Mouse (Mus musculus): ENCODE results near the gene Taf9b.
"Not testable (repeated sequence)": the region's sequence is repeated elsewhere in the genome, so short reads cannot be mapped to it uniquely, and the experiment has no call there.

Gene Taf9b

DNA sequence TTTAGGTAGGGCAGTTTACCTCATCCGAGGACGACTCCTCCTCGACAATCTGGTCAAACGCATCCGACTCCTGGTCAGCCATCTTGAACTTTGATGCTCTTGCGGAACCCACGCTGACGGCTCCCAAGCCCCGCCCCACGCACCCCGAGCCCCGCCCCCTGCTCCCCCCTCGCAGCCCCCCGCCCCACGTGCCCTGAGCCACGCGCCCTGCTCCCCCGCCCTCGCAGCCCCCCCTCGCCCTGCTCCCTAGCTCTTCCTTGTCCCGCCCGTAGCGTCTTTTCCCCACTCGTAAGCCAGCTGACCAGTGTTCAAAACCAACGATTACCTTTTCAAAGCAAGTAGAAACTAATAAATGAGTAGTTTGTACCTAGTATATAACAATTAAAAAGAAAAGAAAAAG, at the start of gene Taf9b:
Gene Taf9b, minus strand, starts transcription at position 101 of the 400 bp plus-strand sequence.
- DNase-seq (ENCODE audit: low spot score) = no peak

DNA sequence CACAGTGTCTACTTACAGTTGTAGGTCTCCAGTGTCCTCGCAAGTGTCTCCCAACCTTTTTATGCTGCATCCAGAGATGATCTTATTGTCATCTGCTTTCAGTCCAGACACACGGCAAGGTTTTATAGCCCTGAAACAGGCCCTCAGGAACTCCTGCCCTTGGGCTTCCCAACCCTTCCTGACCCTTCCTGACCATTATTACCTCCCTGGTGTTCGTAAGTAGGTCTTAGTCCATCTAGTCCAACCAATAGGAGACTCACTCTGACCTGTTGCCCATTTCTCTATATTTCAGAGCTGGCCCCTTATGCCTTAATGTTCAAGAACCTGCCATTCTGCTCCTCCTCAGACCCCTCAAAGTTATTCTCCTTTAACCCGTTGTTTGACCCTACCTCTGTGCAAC, 34.3 kb upstream of the Taf9b start, which contains the start of gene Fnd3c2:
Gene Fnd3c2, minus strand, starts transcription at position 101 of the 400 bp plus-strand sequence.
- no peak for DNase-seq (ENCODE audit: low spot score)

DNA sequence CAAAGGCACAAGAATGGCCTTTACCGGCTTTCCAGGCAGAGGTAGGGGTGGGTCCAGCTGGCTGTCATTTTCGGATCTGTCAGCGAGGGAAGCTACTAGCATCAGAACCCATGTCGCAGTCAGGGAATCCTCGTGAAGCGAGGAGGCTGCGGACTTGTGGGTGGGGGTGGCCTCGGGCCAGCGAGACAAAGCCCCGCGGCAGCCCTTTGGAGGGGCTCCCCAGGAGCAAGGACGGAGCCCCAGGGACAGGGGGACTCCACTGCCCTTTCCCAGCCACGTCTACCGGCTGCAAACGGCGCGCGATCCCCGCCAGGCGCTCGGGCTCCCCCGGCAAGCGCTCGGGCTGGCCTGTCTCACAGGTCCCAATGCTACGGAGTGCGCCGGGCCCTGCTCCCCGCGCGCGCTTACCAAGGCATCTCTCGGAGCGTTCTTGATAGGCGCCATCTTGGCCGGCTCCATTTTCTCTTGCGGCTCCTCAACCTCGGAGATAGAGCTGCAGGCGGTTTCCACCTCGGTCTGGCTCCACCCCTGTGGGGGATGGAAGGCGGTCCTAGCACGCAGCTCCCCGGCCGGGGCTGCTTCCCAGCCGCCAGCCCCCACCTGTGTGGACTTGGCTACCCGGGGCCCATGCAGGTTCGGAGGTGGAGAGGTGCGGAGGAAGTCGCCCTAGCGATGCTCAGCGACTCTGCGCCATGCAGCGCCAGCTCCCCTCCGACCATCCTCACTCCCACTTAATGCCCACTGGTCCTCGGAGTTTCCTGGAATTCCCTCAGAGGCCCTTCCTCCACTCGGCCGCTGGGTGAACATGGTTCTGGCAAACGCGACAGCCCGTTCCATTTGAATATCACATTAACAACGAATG, 1.6 kb downstream of the Taf9b start:
- peak; percentile 66 for DNase-seq (ENCODE audit: low spot score)

DNA sequence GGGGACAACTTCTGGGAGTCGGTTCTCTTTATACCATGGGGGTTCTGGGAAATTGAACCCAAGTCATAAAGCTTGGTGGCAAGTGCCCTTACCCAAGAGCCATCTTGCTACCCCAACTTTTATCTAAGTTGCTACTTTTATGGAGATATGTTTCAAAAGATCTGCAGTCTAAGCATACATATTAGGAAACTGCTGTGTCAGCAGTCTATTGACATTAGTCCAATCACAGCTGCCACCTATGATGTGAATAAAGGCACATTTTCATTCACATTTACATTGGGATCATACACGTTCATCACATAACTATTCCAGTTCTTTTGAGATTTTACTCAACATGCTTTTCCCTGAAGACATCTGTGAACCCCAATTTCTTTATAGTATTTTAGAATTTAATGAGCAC, 11.9 kb downstream of the Taf9b start:
- DNase-seq (ENCODE audit: low spot score) = no peak

DNA sequence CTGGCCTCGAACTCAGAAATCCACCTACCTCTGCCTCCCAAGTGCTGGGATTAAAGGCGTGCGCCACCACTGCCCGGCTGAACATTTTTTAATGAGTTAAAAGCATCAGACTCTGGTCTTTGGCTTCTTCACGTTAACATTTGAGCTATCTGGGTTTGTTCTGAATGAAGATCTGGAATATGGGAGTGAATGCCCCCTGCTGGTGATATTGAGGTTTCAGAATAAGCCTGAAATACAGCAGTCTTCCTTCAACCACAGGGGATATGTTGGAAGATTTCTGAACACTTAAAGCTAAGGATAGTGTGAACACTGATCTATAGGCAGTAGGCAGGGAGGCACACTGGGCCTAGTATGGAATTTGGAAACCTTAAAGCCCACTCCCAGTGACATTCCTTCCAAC, 22.1 kb downstream of the Taf9b start:
- no peak for DNase-seq (ENCODE audit: low spot score)

DNA sequence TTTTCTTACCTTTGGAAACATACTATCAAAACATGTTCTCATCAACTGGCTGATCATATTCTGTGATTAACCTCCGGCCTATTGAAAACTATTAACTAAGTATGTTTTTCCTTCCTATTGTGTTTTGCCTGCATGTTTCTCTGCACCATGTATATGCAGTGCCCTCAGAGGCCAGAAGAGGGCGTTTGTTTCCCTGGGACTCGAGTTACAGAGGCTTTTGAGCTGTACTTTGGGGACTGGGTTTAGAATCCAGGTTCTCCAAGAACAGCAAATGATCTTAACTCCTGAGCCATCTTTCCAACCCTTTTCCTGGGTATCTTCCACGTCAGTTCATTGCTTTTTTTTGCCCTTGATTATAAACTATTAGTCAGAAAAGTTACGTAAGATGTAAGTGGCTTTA, 23.6 kb downstream of the Taf9b start:
- no peak for DNase-seq (ENCODE audit: low spot score)

DNA sequence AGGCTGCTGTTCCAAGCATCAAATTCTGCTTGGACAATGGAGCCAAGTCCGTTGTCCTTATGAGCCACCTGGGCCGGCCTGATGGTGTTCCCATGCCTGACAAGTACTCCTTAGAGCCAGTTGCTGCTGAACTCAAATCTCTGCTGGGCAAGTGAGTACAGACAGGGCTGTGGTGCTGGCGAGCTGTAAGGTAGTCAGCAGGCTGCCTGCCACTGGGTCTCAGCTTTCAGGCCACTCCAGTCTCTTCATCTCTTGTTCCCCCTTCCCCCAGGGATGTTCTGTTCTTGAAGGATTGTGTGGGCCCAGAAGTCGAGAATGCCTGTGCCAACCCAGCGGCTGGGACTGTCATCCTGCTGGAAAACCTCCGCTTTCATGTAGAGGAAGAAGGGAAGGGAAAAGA, 26.6 kb downstream of the Taf9b start:
- not testable (repeated sequence) for DNase-seq (ENCODE audit: low spot score)

DNA sequence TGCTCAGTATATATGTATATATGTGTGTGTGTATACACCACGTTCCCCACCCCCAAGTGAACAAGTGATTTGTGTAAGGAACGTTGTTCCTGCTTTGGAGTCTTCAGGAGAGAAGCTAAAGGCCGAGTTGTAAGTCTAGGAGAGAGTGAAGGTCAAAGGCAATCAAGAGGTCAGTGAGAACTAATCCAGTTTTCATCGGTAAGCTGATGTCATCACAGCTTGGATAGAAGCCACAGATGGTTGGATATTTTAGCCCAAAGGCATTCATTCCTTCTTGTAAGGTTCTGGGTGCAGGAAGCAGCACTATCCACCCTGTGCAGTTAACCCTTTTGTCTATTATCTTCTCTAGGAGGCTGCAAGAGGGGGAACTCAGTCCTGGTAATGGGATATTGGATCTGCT, 30.9 kb downstream of the Taf9b start:
- no peak for DNase-seq (ENCODE audit: low spot score)

DNA sequence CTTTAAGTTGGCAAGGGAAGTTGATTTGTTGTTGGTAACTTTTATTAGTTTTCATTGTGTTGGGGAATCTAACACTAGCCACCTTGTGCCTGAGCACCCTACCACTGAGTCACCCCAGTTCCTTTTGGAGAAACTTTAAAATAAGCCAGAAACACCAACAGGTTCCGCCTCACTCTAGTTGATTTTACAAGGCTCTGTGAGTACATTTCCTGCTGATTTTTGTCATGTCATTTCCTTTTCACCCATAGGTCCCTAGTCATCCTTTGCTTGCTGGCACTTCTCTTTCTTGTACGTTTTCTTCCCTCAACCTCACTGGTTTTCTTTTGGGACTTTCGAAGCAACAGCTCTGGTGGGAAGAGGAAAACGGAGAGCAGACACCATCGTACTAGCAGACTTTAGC, 31.6 kb downstream of the Taf9b start:
- no peak for DNase-seq (ENCODE audit: low spot score)

DNA sequence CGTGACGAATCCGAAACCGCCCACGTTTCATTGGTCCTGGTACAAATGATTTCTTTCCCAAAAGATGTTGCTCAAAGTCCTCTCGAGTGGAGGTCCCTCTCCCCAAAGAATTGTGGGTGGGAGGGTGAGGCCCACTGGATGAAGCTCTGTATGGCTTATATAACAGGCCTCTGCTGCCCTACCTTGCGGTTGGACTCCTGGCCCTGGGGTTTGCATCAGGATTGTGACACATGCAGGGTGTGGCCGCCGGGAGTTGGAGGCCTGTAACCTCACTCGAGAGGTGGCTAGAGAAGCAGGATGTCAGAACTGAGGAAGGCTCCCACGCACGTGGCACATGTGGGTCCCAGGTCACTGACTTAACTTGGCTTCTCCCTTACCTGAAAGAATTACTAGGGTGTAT, 33.2 kb downstream of the Taf9b start:
- peak; percentile 50 for DNase-seq (ENCODE audit: low spot score)

DNA sequence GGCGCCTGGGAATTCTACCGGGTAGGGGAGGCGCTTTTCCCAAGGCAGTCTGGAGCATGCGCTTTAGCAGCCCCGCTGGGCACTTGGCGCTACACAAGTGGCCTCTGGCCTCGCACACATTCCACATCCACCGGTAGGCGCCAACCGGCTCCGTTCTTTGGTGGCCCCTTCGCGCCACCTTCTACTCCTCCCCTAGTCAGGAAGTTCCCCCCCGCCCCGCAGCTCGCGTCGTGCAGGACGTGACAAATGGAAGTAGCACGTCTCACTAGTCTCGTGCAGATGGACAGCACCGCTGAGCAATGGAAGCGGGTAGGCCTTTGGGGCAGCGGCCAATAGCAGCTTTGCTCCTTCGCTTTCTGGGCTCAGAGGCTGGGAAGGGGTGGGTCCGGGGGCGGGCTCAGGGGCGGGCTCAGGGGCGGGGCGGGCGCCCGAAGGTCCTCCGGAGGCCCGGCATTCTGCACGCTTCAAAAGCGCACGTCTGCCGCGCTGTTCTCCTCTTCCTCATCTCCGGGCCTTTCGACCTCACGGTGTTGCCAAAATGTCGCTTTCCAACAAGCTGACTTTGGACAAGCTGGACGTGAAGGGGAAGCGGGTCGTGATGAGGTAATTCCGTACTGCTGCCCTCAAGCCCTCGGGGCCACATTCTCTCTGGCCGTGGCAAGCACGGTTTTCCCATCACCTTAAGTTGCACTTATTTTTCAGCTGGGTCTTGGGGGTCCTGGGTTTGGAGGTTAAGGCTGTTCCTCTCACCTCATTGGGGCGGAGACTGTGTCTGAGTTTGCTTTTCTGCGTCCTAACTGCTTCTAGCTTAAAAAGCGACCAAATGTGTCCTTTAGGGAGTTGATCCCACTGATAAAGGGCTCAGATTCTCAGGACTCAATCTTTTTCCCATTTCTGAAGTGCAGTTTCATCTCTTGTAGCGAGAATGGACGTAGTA, 34.0 kb downstream of the Taf9b start, which contains the start of gene Pgk1:
Gene Pgk1, plus strand, starts transcription at position 388 of the 937 bp plus-strand sequence.
- peak; percentile 94 for DNase-seq (ENCODE audit: low spot score)

DNA sequence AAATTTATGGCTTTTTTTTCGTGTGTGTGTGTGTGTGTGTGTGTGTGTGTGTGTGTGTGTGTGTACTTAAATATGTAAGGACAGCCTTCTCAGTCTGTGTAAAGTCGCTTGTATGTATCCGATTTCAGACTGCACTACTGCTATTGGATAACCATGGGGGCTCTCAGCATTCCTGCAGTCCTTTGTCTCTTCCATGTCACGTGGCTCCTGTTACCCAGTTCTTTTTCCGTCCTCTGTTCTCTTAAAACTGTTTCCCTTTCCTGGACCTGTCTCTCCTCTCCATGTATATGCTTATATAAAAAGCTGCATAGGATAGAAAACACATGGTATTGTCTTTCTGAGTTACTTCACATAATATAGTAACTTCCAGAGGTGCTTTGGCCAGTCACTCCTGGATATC, 35.3 kb downstream of the Taf9b start:
- no peak for DNase-seq (ENCODE audit: low spot score)

DNA sequence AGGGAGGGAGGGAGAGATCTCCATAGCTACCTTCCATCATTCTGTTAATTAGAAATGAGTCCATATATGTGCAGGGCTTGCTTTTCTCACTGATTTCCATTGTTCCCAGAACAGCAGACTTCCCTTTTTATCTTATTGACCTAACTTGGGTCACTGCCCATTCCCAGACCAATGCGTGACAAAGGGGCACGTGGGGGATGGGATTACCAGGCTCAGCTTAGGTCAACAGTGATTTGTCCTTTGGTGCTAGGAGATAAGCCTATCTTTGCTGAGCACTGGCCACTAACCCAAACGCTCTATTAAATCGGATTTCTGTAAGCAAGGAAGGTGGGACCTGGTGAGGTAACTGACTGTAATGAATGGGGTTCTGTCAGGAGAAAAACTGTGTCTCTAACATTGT, 36.7 kb downstream of the Taf9b start:
- DNase-seq (ENCODE audit: low spot score) = no peak

DNA sequence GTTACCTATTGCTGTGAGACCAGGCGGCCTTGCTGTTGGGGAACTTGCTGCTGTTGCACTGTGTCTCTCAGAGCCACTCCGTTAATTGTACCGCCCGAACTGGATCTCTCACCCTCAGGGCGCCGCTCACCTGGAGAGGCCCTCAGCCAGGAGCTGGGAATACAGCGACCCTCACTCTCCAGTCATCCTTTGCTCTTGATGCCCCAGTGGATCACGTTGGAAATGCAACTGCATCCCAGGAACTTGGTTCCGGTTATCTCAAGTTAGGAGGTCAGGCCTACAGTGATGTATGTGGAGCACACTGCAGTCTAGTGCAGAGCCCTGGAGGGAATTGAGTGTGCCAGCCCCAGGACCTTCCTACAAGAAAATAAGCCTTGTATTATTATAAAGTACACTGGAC, 44.6 kb downstream of the Taf9b start:
- no peak for DNase-seq (ENCODE audit: low spot score)

DNA sequence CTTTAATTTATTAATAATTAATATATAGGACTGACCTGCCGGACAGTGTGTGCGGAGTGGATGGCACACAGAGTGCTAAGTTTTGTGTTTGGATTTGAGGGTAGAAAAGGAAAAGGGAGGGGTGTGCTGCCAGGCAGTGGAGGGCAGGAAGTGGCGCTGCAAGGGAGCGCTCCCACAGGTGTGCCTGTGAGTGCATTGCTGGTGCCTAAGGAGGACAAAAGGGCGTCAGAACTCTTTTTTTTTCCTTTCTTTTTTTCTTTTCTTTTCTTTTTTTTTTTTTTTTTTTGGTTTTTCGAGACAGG, 49.2 kb downstream of the Taf9b start:
- no peak for DNase-seq (ENCODE audit: low spot score)

DNA sequence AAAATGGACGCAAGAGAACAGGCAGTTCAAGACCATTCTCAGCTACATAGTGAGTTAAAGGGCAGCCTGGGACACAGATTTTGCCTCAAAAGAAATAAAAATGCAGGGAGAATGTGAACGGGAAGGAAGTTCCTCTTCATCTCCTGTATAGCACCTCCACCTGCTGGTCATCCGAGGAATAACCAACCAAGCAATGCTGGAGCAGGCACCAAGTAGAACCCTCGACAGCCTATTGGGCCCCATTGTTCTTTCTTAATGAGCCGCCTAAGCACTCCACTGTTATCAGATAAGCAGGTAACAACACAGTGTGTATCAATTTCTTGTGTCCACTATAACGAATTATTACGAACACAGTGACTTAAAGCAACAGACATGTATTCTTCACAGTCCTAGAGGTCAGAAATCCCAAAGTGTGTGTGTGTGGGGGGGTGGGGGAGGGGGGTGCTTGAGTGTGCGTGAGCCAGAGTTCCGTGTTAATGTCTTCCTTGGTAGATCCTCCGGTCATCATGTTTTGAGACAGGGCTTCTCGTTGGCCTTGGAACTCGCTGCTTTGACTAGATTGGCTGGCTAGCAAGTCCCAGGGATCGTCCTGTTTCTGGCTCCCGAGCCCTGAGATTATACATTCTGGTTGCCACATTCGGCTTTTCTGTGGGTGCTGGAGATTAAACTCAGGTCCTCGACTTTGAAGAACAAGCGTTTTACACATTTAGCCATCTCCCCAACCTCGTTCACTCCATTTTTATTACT, 49.7 kb downstream of the Taf9b start:
- peak; percentile 74 for DNase-seq (ENCODE audit: low spot score)

DNA sequence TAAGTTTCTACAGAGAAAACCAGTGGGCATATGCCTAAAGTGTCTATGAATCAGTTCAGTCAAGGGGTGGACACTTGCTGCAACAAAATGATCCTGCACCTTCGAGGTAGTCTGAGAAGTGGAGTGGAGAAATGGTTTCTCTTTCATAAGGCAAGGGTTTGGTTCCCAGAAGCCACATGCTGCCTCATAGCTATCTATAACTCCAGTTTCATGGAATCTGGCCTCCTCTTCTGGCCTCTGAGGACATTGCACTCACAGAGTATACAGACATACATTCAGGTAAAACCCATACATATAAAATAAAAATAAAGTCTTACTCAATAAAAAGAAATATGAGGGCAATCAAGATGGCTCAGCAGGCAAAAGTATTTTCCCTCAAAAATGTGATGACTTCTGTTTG, 55.9 kb downstream of the Taf9b start:
- DNase-seq (ENCODE audit: low spot score) = no peak

DNA sequence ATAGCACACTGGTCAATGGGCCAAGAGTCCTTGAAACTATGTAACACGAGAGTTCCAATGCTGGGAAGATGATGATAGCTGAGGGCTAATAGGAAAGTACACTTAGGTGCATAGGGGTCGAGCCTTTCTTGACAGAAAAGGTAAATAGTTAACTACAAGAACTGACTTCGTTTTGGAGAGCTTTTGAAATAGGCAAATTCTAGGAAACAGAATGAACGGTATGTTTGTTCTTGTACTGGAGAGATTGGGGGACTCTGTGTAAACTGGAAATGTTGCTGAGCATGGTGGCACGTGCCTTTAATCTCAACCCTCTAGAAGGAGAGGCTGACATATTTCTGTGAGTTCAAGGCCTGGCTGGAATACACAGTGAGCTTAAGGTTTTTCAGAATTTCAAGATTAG, 56.4 kb downstream of the Taf9b start:
- DNase-seq (ENCODE audit: low spot score) = no peak

DNA sequence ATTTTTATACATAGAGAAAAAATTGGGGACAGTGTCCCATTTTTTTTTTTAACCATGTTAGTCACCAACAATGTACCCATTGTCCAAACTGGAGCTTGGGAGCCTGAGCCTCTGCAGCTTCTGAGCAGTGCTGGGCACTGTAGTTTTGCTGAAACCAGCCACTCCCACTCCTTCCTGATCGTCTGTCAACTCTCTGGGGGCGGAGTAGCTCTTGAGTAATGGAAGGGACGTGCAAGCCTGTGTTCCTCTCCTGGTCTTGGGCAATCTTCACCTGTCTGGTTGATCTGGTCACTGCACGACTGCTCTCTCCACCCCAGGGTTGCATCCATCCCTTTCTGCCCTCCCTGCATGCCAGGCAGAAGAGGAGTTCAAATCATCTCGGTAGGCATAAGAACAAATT, 57.0 kb downstream of the Taf9b start:
- DNase-seq (ENCODE audit: low spot score) = no peak
